Mouse (Mus musculus) CD8-positive naive resting alpha-beta T cell, adult 57 days (primary cell): ENCODE data around the gene Pdk4. TPM values are rescaled to one million over a fixed set of nuclear protein-coding genes. Genes with fewer than 3 reads are reported as not detected.

Source experiments
- total RNA-seq: library from RNA; stranded (reverse); gene quantifications from one replicate; pipeline ENCODE4 v1.2.4, GENCODE M21; 2023

Pdk4 gene
- 0.55 TPM for total RNA-seq

GRCm38 (mm10) chr6:5495961-5496853 is at the start of gene Pdk4:
Gene Pdk4, minus strand, starts transcription at chr6:5496309.

Other genes with a start within 250 kb of the Pdk4 start
- gene Pon3, start 240.0 kb downstream of the Pdk4 start, total RNA-seq = 2.4 TPM
- gene Pon2, start 197.9 kb downstream of the Pdk4 start, total RNA-seq = 33.0 TPM
- not detected for gene Asb4, start 112.9 kb downstream of the Pdk4 start, total RNA-seq
- not detected for gene Dync1i1, start 229.3 kb upstream of the Pdk4 start, total RNA-seq